Mouse (Mus musculus) limb, embryonic 14.5 days (tissue): ENCODE measurements around the gene Ap2a1. TPM values are rescaled to one million over a fixed set of nuclear protein-coding genes. Genes with fewer than 3 reads are reported as not detected.

ENCODE experiments used
- ATAC-seq: fragments of 200-750 bp; cut with Nextera tagmentation; 2 replicates; pipeline ENCODE4 v1.8.0; 2017; ENCODE audit warnings: low read depth, moderate number of reproducible peaks, moderate TSS enrichment; ENCODE audit not compliant: low FRiP score
- DNase-seq: peaks from one replicate; pipeline ENCODE4 v3.0.0-alpha.2; 2015; ENCODE audit warnings: low spot score
- H3K27ac ChIP-seq: fragments of 300-500 bp; sonication (generic); replicated peaks from 2 replicates; pipeline ENCODE4 v1.5.1; 2014; ENCODE audit warnings: low read depth, mild to moderate bottlenecking, low read length, moderate library complexity, mixed read lengths
- H3K27me3 ChIP-seq: fragments of 300-500 bp; sonication (generic); 2 replicates; pipeline ENCODE4 v1.6.1; 2014; ENCODE audit warnings: low read length, mixed read lengths; ENCODE audit not compliant: control insufficient read depth, insufficient read depth
- H3K36me3 ChIP-seq: fragments of 300-500 bp; sonication (generic); 2 replicates; pipeline ENCODE4 v1.6.1; 2014; ENCODE audit warnings: mild to moderate bottlenecking, low read length, moderate library complexity, mixed read lengths; ENCODE audit not compliant: control insufficient read depth, insufficient read depth
- H3K4me1 ChIP-seq: fragments of 300-500 bp; sonication (generic); 2 replicates; pipeline ENCODE4 v1.6.1; 2014; ENCODE audit warnings: antibody characterized with exemption, low read length, mixed read lengths; ENCODE audit not compliant: control insufficient read depth, insufficient read depth
- H3K4me2 ChIP-seq: fragments of 300-500 bp; sonication (generic); replicated peaks from 2 replicates; pipeline ENCODE4 v1.6.1; 2014; ENCODE audit warnings: low read depth, mild to moderate bottlenecking, low read length, moderate library complexity; ENCODE audit not compliant: severe bottlenecking
- H3K4me3 ChIP-seq: fragments of 300-500 bp; sonication (generic); replicated peaks from 2 replicates; pipeline ENCODE4 v1.5.1; 2014; ENCODE audit warnings: low read length
- H3K9ac ChIP-seq: fragments of 300-500 bp; sonication (generic); 2 replicates; pipeline ENCODE4 v1.6.1; 2014; ENCODE audit warnings: mild to moderate bottlenecking, low read depth, low read length, moderate library complexity; ENCODE audit not compliant: severe bottlenecking
- H3K9me3 ChIP-seq: fragments of 300-500 bp; sonication (generic); 2 replicates; pipeline ENCODE4 v1.6.1; 2016; ENCODE audit warnings: low read length; ENCODE audit not compliant: control insufficient read depth
- POLR2A ChIP-seq: fragments of 200-500 bp; IDR thresholded peaks from 2 replicates; pipeline ENCODE4 v1.8.0; 2012; ENCODE audit warnings: inconsistent platforms, mild to moderate bottlenecking, moderate library complexity, borderline replicate concordance; ENCODE audit not compliant: insufficient read depth, insufficient read length; ENCODE audit errors: extremely low read depth
- WGBS: fragments of 180-500 bp; shearing (Covaris S2); extraction: QIAGEN DNeasy Blood & Tissue Kit; methylation state at CpG from one replicate; pipeline ENCODE4 v1.1.7; 2014; 5-methylcytosine and 5-hydroxymethylcytosine counted together
- polyA plus RNA-seq, 2 experiments: library from polyadenylated mRNA; depleted of rRNA in 1 of 2; stranded (reverse) in 1 of 2; unstranded in 1 of 2; fragments of >200 nt; fragmentation: Nextera tagmentation in 1 of 2; extraction: Ambion mirVana in 1 of 2; gene quantifications; 2 replicates each; pipeline versions ENCODE4 v1.2.1 to v1.2.3; 2012 to 2014

The Ap2a1 gene
- polyA plus RNA-seq, 2 experiments, result 75.7 to 113 TPM

- Histone ChIP-seq H3K36me3 (peaks cover 25% of the 10 kb centered on the region), H3K27ac (peak within 1 kb of the TSS; percentile 87), H3K4me2 (peak within 1 kb of the TSS; percentile 52), H3K4me3 (peak within 1 kb of the TSS; percentile 57), H3K9ac (peak within 1 kb of the TSS; percentile 67), H3K9me3 (no peaks in the 10 kb centered on the region), H3K27me3 (no peaks in the 10 kb centered on the region), H3K4me1 (peaks cover 28% of the 10 kb centered on the region)
- 2% methylated on average over 34 of the region's 34 CpGs for WGBS
- DNase-seq (peak; percentile 94), ATAC-seq (peak; percentile 67)
- peak; percentile 11; the same call in 1 of the 2 replicates for TF ChIP-seq POLR2A
Measured at GRCm38 (mm10) chr7:44895593-44896434, 33.5 kb downstream of the Ap2a1 start, which contains the start of gene Fuz. TSS of gene Fuz (plus strand) at chr7:44896079.

- 75% methylated on average over 7 of the region's 7 CpGs for WGBS
- DNase-seq (no peak), ATAC-seq (no peak)
- no peaks in the 10 kb centered on the region for H3K9me3 ChIP-seq
- peaks cover 25% of the 10 kb centered on the region for H3K36me3 ChIP-seq
- H3K9ac ChIP-seq, result no peak overlapping the region
- peaks cover 29% of the 10 kb centered on the region for H3K4me1 ChIP-seq
- H3K4me3 ChIP-seq, result peak overlapping the region; percentile 57
- no peak for TF ChIP-seq POLR2A
- peak overlapping the region; percentile 87 for H3K27ac ChIP-seq
- peak overlapping the region; percentile 52 for H3K4me2 ChIP-seq
- no peaks in the 10 kb centered on the region for H3K27me3 ChIP-seq
Measured at GRCm38 (mm10) chr7:44895206-44895592, 34.1 kb downstream of the Ap2a1 start.

GRCm38 (mm10) chr7:44894175-44894574 lies 35.1 kb downstream of the Ap2a1 start:
- H3K36me3 ChIP-seq, result peaks cover 20% of the 10 kb centered on the region
- no peaks in the 10 kb centered on the region for H3K9me3 ChIP-seq
- no peak overlapping the region for H3K9ac ChIP-seq
- WGBS, result 88% methylated on average over 3 of the region's 3 CpGs
- H3K27me3 ChIP-seq, result no peaks in the 10 kb centered on the region
- no peak for ATAC-seq
- DNase-seq, result no peak
- H3K27ac ChIP-seq, result no peak overlapping the region
- no peak for TF ChIP-seq POLR2A
- no peak overlapping the region for H3K4me2 ChIP-seq
- peaks cover 29% of the 10 kb centered on the region for H3K4me1 ChIP-seq
- H3K4me3 ChIP-seq, result no peak overlapping the region

- ATAC-seq, result no peak
- WGBS, result 29% methylated on average over 8 of the region's 8 CpGs
- H3K27ac ChIP-seq, result peak overlapping the region; percentile 98
- peak overlapping the region; percentile 32 for H3K9ac ChIP-seq
- H3K27me3 ChIP-seq, result no peaks in the 10 kb centered on the region
- peak overlapping the region; percentile 83 for H3K4me3 ChIP-seq
- H3K36me3 ChIP-seq, result peaks cover 26% of the 10 kb centered on the region
- peak overlapping the region; percentile 93 for H3K4me2 ChIP-seq
- no peak for TF ChIP-seq POLR2A
- no peaks in the 10 kb centered on the region for H3K9me3 ChIP-seq
- peaks cover 29% of the 10 kb centered on the region for H3K4me1 ChIP-seq
- DNase-seq, result no peak
Measured at GRCm38 (mm10) chr7:44893197-44893596, 36.1 kb downstream of the Ap2a1 start.

- DNase-seq (peak; percentile 99), ATAC-seq (peak; percentile 88)
- Histone ChIP-seq H3K36me3 (peaks cover 26% of the 10 kb centered on the region), H3K27ac (peak within 1 kb of the TSS; percentile 98), H3K4me3 (peak within 1 kb of the TSS; percentile 83), H3K4me1 (peaks cover 28% of the 10 kb centered on the region), H3K27me3 (no peaks in the 10 kb centered on the region), H3K4me2 (peak within 1 kb of the TSS; percentile 93), H3K9me3 (no peaks in the 10 kb centered on the region), H3K9ac (peak within 1 kb of the TSS; percentile 84)
- WGBS, result under 1% methylated on average over 56 of the region's 56 CpGs
- TF ChIP-seq POLR2A, result 0 out of 2 replicates have a peak, but pooled peaks have one; percentile 88
Measured at GRCm38 (mm10) chr7:44892276-44892921, 36.9 kb downstream of the Ap2a1 start, which contains the start of gene Med25. TSS of gene Med25 (minus strand) at chr7:44892712.
